Mouse (Mus musculus) mesoderm, embryonic 11.5 days (tissue): ENCODE measurements around the gene Cluap1.

ENCODE experiments used
- DNase-seq: peaks from one replicate; pipeline ENCODE4 v3.0.0-alpha.2; 2012; ENCODE audit warnings: low read depth, low spot score

Gene Cluap1

GRCm38 (mm10) chr16:3908537-3909111 is at the start of gene Cluap1, which contains the start of gene 1700037C18Rik:
Cluap1 (plus strand) TSS chr16:3908801.
1700037C18Rik (minus strand) TSS chr16:3908689.
- peak; percentile 95 for DNase-seq

DNA sequence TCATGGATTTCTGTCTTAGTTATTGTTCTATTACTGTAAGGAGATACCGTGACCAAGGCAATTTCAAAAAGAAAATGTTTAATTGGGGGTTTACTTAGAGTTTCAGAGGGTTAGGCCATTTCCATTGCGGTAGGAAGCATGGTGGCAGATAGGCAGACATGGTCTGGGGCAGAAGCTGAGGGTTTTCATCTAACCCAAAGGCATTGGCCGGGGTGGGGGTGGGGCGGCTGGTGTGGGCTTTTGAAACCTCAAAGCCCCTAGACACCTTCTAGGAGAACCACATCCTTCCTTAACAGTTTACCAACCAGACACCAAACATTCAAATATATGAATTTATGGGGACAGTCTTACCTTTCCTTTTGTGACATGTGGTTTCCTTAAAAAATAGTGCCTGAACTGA is 49.3 kb upstream of the Cluap1 start:
- no peak for DNase-seq

- no peak for DNase-seq
Measured at GRCm38 (mm10) chr16:3871815-3872214, 36.8 kb upstream of the Cluap1 start.

GRCm38 (mm10) chr16:3872216-3873047 is 36.2 kb upstream of the Cluap1 start, which contains the start of gene Naa60:
Naa60 (plus strand) TSS chr16:3872375.
- peak; percentile 94 for DNase-seq

GRCm38 (mm10) chr16:3876346-3876745 is 32.3 kb upstream of the Cluap1 start:
- DNase-seq, result no peak

DNA sequence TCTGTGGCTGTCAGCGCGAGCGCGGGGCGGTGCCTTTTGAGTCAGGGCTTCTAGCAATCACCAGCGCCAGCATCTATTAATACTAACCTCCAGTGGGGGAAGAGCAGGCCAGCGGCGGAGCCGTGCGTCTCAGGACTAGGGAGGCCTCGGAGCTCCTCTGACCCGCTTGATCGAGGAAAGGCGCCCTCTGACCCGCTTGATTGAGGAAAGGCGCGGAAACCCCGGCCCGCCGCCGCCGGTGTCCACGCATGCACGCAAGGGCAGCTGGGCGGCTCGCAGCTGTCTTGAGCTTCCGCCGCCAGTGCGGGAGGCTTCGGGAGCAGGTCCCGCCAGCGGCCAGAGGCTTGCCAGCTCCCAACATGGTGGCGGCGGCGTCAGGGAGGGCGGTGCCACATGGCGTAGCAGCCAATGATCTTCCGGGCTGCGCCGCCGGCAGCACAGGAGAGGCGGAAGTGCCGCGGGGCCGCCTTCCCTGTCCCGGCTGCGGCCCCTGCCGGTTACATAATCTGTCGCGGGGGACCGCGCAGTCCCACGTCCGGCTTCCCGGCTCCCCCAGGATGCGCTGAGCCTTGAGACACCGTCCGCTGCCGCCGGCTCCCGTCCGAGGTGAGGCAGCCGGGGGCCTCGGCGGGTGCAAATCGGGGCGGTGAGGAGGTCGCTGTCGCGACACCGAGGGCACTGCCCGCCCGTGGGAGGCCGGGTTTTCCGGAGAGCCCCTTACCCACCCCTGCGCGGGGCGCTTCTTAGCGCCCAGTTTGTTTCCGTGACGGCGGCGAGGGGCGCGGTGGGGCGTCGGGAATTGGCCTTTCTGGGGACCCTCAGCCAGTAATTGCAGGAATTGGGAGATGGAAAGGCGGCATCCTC is 24.2 kb upstream of the Cluap1 start, which contains the start of the genes Zfp597 and Gm20695:
TSS of gene Zfp597 (minus strand) at position 361 of the 864 bp plus-strand sequence.
TSS of gene Gm20695 (plus strand) at position 448 of the 864 bp plus-strand sequence.
- DNase-seq, result peak; percentile 93

DNA sequence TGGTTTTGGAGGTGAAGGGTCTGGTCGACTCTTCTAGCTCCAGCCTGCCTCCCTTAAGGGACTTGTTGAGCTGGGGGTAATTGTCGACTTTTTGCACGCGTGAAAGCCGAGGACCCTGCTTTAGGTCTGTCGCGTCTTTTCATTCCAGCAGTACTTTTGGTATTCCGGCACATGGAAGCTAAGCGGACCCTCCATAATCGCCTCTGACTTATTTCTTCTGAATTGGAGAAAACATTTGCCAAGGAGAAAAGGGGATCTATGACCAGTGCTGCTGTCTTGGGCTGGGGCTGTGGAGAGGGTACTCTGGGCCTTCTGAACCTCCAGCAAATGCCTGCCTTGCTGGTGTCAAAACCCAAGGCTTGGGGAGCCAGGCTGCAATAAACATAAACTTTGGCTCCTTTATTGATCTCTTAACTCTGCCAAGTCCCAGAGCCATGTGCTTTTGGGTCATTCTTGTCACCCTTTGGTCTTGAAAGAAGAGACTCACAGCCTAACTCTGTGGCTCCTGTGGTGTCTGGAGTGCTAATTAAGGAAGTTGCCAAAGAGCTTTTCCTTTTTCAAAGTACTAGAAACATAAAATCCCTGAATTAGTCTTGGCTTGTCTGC is 23.4 kb upstream of the Cluap1 start:
- DNase-seq, result peak; percentile 6

DNA sequence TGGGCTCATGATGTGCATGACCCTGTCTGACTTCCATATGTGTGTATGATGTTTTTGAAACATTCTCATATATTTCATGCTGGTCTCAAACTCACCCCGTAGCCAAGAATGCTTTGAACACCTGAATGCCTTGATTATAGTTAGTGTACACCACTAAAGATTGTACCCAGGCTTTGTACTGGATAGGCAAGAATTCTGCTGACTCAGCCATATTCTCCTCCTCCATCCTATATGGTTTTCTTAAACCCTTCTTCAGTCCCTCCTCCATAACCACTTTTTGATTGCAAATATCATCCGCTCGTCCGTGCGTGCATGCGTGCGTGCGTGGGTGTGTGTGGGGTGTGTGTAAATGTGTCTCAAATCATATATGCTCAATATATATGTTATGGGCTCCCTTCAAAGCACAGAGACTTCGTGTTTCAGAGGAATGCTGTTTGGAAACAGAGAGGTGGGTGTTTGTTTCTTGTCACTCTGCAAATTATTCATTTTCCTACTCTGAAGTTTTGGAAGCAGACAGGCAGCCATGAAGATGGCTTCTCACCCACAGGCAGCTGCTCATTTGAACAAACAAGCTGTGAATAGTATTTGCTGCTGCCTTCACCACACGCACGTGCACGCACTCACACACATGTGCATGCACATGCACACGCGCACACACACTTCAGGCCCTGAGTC is 16.8 kb upstream of the Cluap1 start:
- no peak for DNase-seq

GRCm38 (mm10) chr16:3893739-3894138 is 14.9 kb upstream of the Cluap1 start:
- no peak for DNase-seq

DNA sequence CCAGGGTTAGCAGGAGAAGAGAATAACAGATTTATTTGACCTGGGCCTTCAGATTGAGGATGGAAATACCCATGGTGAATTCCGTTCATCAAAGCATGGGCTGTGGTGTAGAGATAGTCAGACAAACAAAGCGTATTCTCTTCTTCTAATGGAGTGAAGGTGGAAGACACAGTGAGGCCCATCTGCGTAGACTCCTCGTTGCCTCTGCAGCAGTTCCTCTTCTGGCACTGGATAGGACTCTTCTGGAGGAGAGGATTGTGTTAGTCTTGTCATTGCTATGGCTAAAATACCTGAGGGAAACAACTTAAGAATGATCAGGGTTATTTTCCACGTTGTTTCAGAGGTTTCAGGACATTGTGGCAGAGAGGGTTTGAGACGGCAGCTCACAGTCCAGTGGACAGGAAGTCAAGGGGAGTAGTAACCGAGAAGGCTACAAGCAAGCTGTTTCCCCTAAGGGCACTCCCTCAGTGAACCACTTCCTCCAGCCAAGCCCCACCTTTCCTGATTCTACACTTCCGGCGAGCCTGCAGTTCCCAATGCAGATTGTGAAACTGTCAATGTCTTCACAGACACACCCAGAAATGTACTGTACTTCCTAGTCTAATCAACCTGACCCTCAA is 13.3 kb upstream of the Cluap1 start:
- no peak for DNase-seq

DNA sequence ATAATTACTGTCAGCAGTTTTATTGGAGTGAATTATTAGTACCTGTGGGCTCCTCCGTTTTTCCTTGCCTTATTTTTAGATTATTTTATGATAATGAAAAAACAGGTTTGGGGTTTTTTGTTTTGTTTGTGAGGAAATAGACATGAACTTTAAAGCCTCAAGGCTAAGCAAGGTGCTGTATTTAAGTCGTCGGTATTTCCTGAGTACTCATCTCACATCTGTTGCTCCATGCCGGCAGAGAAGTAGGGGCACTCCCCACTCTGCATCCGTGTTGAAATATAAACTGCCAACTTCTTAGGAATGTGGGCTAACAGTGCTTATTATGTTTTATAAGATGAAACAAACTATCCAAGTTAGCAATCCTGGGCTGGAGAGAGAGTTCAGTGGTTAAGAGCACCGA is 12.6 kb upstream of the Cluap1 start:
- no peak for DNase-seq

GRCm38 (mm10) chr16:3896553-3896952 is 12.0 kb upstream of the Cluap1 start:
- no peak for DNase-seq

- DNase-seq, result no peak
Measured at GRCm38 (mm10) chr16:3907471-3907870, 1.1 kb upstream of the Cluap1 start.

DNA sequence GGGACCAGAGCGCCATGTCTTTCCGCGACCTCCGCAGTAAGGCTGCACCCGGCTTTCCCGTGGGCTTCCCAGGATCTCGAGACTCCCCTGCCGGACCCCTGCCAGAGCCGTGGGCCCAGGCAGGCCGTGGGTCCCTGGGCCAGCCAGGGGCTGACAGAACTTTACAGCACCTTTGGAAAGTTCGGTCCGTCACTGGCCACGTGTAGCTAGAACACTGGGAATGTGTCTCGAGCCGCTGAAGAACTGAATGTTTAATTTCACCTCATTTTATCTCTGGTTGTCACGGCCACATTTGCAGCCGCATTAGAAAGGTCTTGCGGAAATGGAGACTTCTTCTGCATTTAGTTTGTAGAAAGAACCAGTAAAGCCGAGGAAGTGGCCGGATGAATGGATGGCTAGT is 517 bp downstream of the Cluap1 start:
- DNase-seq, result no peak

- DNase-seq, result no peak
Measured at GRCm38 (mm10) chr16:3920756-3921155, 12.2 kb downstream of the Cluap1 start.

- DNase-seq, result no peak
Measured at GRCm38 (mm10) chr16:3923515-3923914, 14.9 kb downstream of the Cluap1 start.

DNA sequence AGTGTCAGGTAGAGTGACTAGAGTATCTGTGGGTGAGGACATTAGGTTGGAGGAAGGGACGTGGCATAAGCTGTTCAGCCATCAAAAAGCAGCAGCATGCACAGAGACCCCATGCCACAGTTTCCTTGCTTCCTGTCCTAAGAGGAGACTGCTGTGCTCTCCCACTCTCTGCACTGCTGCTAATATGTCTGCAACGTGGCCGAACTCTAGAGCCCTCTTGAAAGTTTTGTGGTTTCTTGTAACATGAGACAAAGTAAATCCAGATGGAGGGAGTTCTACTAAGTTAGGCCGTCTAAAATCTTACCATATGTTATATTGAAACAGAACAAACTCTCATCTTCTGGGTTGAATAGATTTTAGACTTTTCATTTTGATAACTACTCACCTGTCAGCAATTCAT is 15.4 kb downstream of the Cluap1 start:
- peak; percentile 17 for DNase-seq

DNA sequence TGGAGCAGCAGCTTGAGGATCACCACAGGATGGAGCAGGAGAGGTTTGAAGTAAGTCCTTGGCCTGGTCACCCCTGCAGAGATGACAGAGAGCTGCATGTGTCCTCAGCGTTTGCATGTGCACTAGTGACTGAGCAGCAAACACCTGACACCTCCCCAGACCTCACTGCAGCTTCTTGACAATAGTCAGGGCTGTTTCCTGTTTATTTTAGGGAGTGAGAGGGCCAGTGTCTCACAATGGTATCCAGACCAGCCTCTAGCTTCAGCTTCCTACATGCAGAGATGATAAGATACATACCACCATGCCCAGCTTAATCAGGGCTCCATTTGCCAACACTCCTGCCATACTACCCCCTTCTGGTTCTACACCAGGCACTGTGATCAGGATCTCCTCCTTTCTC is 20.0 kb downstream of the Cluap1 start:
- DNase-seq, result no peak

DNA sequence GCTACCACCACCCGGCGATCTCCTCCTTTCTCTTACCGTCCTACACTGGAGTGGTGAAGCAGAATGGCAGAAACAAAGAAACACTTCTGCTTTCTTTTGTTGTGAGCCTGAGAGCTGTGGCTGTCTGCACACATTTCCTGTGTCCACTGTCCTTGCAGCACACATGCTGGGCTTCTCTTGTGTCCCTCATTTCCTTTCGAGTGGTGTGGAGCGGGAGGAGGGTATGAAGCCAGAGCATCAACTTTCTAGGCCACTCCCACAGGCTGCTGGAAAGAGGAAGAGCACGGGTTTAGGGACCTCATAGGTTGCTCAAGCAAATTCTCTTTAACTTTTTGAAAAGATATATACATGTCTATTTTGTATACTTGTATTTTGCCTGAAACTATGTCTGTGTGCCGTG is 20.6 kb downstream of the Cluap1 start:
- DNase-seq, result no peak

DNA sequence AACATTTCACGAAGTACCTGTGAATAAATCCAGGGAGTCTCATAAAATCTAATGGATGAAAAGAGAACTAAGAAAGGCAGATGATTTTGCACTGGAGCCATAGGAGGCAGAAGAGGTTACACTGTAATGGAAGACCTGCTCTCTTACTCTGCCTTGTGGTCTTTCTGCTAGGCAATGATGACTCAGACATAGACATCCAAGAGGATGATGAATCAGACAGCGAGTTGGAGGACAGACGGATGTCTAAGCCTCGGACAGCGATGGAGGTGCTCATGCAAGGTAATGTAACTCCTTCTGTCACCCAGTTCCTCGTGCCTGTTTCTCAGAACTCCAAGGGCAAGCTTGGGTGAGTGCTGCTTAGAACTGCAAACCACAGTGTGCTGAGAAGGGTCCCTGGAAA is 24.9 kb downstream of the Cluap1 start:
- DNase-seq, result no peak

DNA sequence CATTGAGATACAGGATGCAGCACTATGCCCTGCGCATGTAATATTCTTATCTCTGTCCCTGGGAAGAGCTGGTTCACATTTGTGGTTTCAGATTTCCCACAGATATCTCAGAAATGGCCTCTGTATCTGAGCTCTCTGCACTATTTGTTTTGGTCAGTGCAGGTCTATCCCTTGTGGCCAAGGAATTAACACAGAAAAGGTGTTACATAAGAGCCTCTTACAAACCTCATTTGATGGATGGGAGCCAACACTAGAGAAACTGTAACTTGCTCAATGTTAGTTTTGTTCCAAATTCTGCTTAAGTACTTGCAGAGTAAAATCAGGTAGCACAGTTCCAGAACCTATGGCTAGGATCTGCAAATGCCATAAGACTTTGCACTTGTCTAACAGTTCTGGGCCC is 25.5 kb downstream of the Cluap1 start:
- DNase-seq, result no peak
